Mouse (Mus musculus) hindbrain, embryonic 12.5 days (tissue): ENCODE measurements around the gene Ccdc110. TPM values are rescaled to one million over a fixed set of nuclear protein-coding genes. Genes with fewer than 3 reads are reported as not detected.

Experiments used
- ATAC-seq: fragments of 200-750 bp; cut with Nextera tagmentation; 2 replicates; pipeline ENCODE4 v1.8.0; 2017; ENCODE audit warnings: moderate TSS enrichment; ENCODE audit not compliant: low FRiP score
- H3K27ac ChIP-seq: fragments of 300-500 bp; sonication (generic); 2 replicates; pipeline ENCODE4 v1.5.1; 2016; ENCODE audit warnings: mild to moderate bottlenecking
- H3K27me3 ChIP-seq: fragments of 300-500 bp; sonication (generic); 2 replicates; pipeline ENCODE4 v1.6.1; 2016; ENCODE audit warnings: mild to moderate bottlenecking
- H3K36me3 ChIP-seq: fragments of 300-500 bp; sonication (generic); 2 replicates; pipeline ENCODE4 v1.6.1; 2016; ENCODE audit warnings: mild to moderate bottlenecking
- H3K4me1 ChIP-seq: fragments of 300-500 bp; sonication (generic); 2 replicates; pipeline ENCODE4 v1.6.1; 2016
- H3K4me2 ChIP-seq: fragments of 300-500 bp; sonication (generic); replicated peaks from 2 replicates; pipeline ENCODE4 v1.6.1; 2016; ENCODE audit warnings: mild to moderate bottlenecking
- H3K4me3 ChIP-seq: fragments of 300-500 bp; sonication (generic); 2 replicates; pipeline ENCODE4 v1.5.1; 2016; ENCODE audit warnings: mild to moderate bottlenecking
- H3K9ac ChIP-seq: fragments of 300-500 bp; sonication (generic); 2 replicates; pipeline ENCODE4 v1.6.1; 2016; ENCODE audit warnings: mild to moderate bottlenecking, moderate library complexity
- H3K9me3 ChIP-seq: fragments of 300-500 bp; sonication (generic); replicated peaks from 2 replicates; pipeline ENCODE4 v1.6.1; 2016; ENCODE audit warnings: mild to moderate bottlenecking
- WGBS: fragments of 180-500 bp; shearing (Covaris S2); methylation state at CpG from one replicate; pipeline ENCODE4 v1.1.7; 2016; 5-methylcytosine and 5-hydroxymethylcytosine counted together
- polyA plus RNA-seq: library from polyadenylated mRNA; unstranded; fragments of >200 nt; fragmentation: Nextera tagmentation; extraction: Ambion mirVana; gene quantifications from 2 replicates; pipeline ENCODE4 v1.2.1, GENCODE M21; 2016

The Ccdc110 gene
- polyA plus RNA-seq, 1 experiment from 2014 or later = 0.21 TPM

GRCm38 (mm10) chr8:45917040-45917679, 17.3 kb upstream of the Ccdc110 start:
- Histone ChIP-seq H3K4me2 (no peak overlapping the region), H3K27me3 (no peaks in the 10 kb centered on the region), H3K36me3 (no peaks in the 10 kb centered on the region), H3K27ac (no peak overlapping the region), H3K9me3 (no peaks in the 10 kb centered on the region), H3K4me3 (no peak overlapping the region), H3K9ac (no peak overlapping the region), H3K4me1 (no peaks in the 10 kb centered on the region)
- ATAC-seq = no peak
- 73% methylated on average over 20 of the region's 20 CpGs for WGBS

GRCm38 (mm10) chr8:45918891-45919290, 15.5 kb upstream of the Ccdc110 start:
- 88% methylated on average over 15 of the region's 15 CpGs for WGBS
- H3K4me1 ChIP-seq = no peaks in the 10 kb centered on the region
- no peak overlapping the region for H3K27ac ChIP-seq
- no peak overlapping the region for H3K9ac ChIP-seq
- H3K4me2 ChIP-seq = no peak overlapping the region
- no peaks in the 10 kb centered on the region for H3K36me3 ChIP-seq
- no peaks in the 10 kb centered on the region for H3K27me3 ChIP-seq
- no peak overlapping the region for H3K4me3 ChIP-seq
- ATAC-seq = no peak
- H3K9me3 ChIP-seq = no peaks in the 10 kb centered on the region

DNA sequence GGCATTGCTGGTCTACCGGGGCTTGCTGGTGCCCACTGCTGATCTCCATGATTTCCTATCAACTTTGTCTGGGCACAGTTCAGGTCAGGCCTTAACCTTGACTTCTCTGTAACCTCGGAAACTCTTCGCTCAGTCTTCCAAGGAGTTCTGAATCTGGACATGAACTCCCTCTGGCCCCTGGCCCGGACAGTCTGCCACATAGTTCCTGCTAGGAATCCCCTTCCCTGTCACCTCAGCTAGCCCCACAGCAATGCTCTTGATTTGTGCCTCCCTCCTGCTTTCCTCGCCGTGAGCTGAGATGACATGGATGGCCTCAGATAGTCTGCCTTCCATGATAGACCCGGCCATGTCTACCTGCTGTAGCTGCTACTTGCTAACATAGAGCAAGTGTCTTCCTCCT, 14.0 kb upstream of the Ccdc110 start:
- Histone ChIP-seq H3K27me3 (no peaks in the 10 kb centered on the region), H3K9ac (no peak overlapping the region), H3K4me3 (no peak overlapping the region), H3K9me3 (no peaks in the 10 kb centered on the region), H3K4me2 (no peak overlapping the region), H3K4me1 (no peaks in the 10 kb centered on the region), H3K36me3 (no peaks in the 10 kb centered on the region), H3K27ac (no peak overlapping the region)
- 95% methylated on average over 7 of the region's 7 CpGs for WGBS
- no peak for ATAC-seq

DNA sequence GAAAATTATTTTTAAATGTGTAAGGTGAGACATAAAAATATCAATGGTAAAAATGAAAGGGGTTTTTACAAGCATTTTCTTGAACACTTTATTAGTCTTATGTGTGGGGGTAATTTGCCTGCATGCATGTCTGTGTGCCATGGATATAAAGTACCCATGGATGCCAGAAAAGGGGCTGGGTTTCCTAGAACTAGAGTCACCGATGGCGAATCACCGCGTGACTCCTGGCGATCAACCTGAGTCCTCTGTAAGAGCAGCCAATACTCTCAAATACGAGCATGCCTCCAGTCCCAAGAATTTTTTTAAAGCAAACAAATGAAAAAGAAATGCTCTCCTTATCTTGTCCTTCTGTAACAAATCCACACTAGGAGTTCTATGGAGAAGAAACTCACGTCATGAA, 12.3 kb upstream of the Ccdc110 start:
- 97% methylated on average over 7 of the region's 7 CpGs for WGBS
- Histone ChIP-seq H3K27ac (no peak overlapping the region), H3K4me2 (no peak overlapping the region), H3K4me3 (no peak overlapping the region), H3K36me3 (no peaks in the 10 kb centered on the region), H3K4me1 (no peaks in the 10 kb centered on the region), H3K9ac (no peak overlapping the region), H3K27me3 (no peaks in the 10 kb centered on the region), H3K9me3 (no peaks in the 10 kb centered on the region)
- ATAC-seq = no peak

GRCm38 (mm10) chr8:45936986-45937385, 2.6 kb downstream of the Ccdc110 start:
- no peaks in the 10 kb centered on the region for H3K36me3 ChIP-seq
- H3K9ac ChIP-seq = no peak overlapping the region
- H3K9me3 ChIP-seq = no peaks in the 10 kb centered on the region
- H3K4me2 ChIP-seq = no peak overlapping the region
- H3K4me3 ChIP-seq = no peak overlapping the region
- no peaks in the 10 kb centered on the region for H3K4me1 ChIP-seq
- H3K27ac ChIP-seq = no peak overlapping the region
- no peak for ATAC-seq
- 89% methylated on average over 9 of the region's 9 CpGs for WGBS
- peaks cover 3% of the 10 kb centered on the region; the same call in 1 of the 2 replicates for H3K27me3 ChIP-seq

DNA sequence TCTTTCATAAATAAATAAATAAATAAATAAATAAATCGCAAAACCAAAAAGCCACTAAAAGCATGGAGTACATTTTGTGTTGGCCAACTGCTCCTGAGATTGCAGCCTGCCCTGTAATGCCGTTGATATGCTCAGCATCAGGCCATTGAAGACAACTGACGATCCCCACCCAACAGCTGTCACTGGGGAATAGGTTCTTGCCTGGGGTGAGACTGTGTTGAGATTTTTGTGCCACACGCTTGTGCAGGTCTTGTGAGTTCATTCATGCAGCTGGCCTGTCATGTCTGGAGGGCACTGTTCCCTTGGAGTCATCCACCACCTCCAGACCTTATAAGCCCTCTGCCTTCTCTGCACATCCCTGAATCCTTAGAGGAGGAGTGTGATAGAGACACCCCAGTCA, 11.9 kb downstream of the Ccdc110 start:
- 85% methylated on average over 4 of the region's 4 CpGs for WGBS

DNA sequence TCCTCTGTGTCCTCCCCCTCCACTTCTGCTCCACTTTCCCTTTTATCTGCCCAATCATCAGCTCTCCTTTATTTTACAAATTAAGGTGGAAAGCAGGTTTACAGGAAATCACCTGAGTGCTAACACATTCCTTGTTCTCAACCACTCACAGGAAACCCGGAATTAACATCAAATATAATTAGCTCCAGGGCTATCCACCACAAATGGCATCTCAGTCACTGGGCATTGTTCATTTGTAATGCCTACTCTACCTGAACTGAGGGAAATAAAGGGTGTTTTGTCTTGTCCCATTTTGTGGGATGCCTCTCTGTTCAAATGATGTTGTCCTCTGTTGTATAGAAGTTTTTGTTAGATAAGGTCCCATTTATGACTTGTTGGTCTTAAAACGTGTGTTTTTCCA, 16.2 kb downstream of the Ccdc110 start:
- Histone ChIP-seq H3K27ac (no peak overlapping the region), H3K9me3 (no peaks in the 10 kb centered on the region), H3K4me1 (no peaks in the 10 kb centered on the region), H3K36me3 (no peaks in the 10 kb centered on the region), H3K4me2 (no peak overlapping the region), H3K9ac (no peak overlapping the region), H3K27me3 (no peaks in the 10 kb centered on the region), H3K4me3 (no peak overlapping the region)
- no peak for ATAC-seq
- WGBS = 50% methylated on average over 2 of the region's 2 CpGs

More for the DNA sequence above, 11.9 kb downstream of the Ccdc110 start:
- no peak overlapping the region for H3K9ac ChIP-seq
- no peaks in the 10 kb centered on the region for H3K9me3 ChIP-seq
- H3K36me3 ChIP-seq = no peaks in the 10 kb centered on the region
- H3K4me2 ChIP-seq = no peak overlapping the region
- H3K27ac ChIP-seq = no peak overlapping the region
- no peaks in the 10 kb centered on the region for H3K27me3 ChIP-seq
- H3K4me3 ChIP-seq = no peak overlapping the region
- no peaks in the 10 kb centered on the region for H3K4me1 ChIP-seq
- no peak for ATAC-seq

DNA sequence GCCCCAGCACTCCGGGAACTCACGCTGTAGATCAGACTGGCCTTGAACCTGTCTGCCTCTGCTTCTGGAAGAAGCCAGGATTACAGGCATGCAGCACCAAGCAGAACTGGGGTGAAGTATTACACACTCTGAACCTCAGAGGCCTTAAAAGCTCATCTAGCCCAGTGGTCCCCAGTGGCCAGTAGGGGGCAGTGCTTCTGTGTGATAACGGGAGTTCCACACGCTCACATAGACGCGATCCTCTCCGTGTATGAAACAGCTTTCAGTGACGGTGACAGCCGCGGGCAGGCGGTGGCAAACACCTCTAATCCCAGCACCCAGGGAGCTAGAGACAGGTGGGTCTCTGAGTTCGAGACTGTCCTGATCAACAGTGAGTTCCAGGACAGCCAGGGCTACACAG, 36.5 kb downstream of the Ccdc110 start:
- Histone ChIP-seq H3K4me1 (peaks cover 7% of the 10 kb centered on the region), H3K36me3 (no peaks in the 10 kb centered on the region), H3K4me2 (no peak overlapping the region), H3K4me3 (no peak overlapping the region), H3K9ac (no peak overlapping the region), H3K27ac (no peak overlapping the region), H3K9me3 (0 out of 2 replicates have a peak, but pooled peaks cover 3% of the 10 kb centered on the region), H3K27me3 (no peaks in the 10 kb centered on the region)
- 94% methylated on average over 12 of the region's 12 CpGs for WGBS
- ATAC-seq = no peak

DNA sequence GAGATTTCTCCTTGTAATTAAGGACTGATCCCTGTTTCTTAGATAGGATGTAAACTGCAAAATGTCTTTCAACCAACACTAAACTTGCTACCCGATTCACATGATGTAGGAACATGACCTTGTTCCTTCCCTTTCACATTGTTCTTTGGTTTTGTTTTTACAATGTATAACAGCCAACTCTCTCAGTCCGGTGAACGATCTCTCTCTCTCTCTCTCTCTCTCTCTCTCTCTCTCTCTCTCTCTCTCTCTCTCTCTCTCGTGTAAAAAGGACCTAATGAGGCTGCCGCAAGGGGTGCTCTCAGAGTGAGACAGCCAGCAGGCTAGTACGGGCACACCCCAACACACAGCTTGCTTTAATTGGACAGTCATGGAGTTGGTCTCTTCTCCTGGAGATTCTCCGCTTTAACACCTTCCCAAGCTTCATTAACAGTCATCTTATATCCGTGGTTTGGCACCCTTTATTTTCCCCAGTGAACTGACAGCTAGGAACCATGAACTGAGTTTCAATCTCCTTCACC, 39.6 kb downstream of the Ccdc110 start:
- Histone ChIP-seq H3K36me3 (peaks cover 7% of the 10 kb centered on the region), H3K27ac (no peak overlapping the region), H3K4me2 (peak overlapping the region; percentile 70; the same call in 1 of the 2 replicates), H3K4me1 (peaks cover 11% of the 10 kb centered on the region), H3K4me3 (no peak overlapping the region), H3K27me3 (no peaks in the 10 kb centered on the region), H3K9me3 (0 out of 2 replicates have a peak, but pooled peaks cover 3% of the 10 kb centered on the region), H3K9ac (no peak overlapping the region)
- 73% methylated on average over 8 of the region's 8 CpGs for WGBS
- ATAC-seq = no peak

DNA sequence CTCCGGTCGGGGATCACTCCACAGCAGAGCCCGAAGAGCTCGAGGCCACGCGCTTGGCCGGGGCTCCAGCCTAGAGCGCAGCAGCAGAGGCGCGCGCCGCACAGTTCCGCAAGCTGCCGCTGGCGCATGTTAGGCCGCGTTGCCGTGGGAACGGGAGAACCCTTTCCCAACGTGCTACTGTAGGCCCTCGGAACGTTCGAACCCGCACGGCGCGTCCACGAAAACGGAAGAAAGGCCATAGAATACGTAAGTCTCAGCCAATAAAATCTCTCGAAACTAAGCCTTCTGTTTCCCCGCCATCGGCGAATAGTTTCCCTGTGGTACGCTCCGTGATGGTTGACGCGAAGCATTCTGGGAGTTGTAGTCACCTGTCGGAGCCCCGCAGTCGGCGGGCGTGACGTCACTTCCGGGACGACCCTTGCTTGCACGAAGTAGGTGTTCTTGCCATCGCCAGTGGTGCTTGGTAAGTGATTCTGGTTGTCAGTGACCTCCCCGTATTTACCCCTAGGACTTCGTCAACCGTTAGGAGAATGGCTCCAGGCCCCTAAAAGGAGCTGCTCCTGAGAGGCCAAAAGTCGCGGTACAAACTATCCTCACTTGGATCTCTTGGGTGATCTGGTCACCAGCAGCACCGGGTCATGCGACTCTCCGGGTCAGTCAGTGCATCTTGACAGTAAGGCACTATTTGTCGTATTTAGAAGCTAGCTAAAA, 40.9 kb downstream of the Ccdc110 start, which contains the start of the genes 1700029J07Rik and Ufsp2:
TSS of gene 1700029J07Rik (minus strand) at position 127 of the 711 bp plus-strand sequence.
TSS of gene Ufsp2 (plus strand) at position 403 of the 711 bp plus-strand sequence.
- Histone ChIP-seq H3K27ac (peak within 1 kb of the TSS; percentile 73), H3K36me3 (peaks cover 9% of the 10 kb centered on the region), H3K4me1 (peaks cover 11% of the 10 kb centered on the region), H3K4me2 (peak within 1 kb of the TSS; percentile 70), H3K9ac (peak within 1 kb of the TSS; percentile 68), H3K4me3 (peak within 1 kb of the TSS; percentile 54), H3K9me3 (0 out of 2 replicates have a peak, but pooled peaks cover 3% of the 10 kb centered on the region), H3K27me3 (no peaks in the 10 kb centered on the region)
- peak; percentile 99 for ATAC-seq
- WGBS = under 1% methylated on average over 57 of the region's 57 CpGs

DNA sequence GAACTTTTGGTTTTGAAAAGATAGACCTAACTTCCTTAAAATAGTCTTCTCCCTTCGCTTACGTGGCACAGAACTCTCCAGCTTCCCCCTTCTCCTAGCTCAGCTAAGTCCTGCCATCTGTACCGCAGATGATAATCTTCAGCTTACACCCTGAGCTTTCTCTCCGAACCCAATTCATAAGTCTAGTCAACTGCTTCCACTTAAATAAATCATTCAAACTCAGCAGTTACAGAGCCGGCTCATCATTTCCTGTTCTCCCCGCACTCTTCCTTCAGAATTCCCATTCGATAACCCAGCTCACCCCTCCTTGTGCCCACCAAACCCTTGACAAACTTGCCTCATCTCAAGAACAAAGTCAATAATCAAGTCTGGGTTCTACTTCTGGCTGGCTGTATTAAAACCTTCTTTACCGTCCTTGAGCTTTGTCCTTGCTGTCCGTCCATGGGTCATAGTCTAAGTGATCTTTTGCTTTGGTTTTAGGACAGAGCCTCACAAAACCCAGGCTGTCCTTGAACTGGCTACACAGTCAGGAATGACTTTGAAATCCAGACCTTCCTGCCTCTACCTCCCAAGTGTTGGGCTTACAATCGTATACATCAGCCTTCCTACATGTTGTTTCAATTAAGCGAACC, 41.5 kb downstream of the Ccdc110 start:
- H3K4me2 ChIP-seq = peak overlapping the region; percentile 70
- H3K27ac ChIP-seq = no peak overlapping the region
- H3K9ac ChIP-seq = peak overlapping the region; percentile 68
- no peaks in the 10 kb centered on the region for H3K27me3 ChIP-seq
- peaks cover 13% of the 10 kb centered on the region for H3K36me3 ChIP-seq
- H3K4me3 ChIP-seq = peak overlapping the region; percentile 54
- ATAC-seq = no peak
- WGBS = 72% methylated on average over 11 of the region's 11 CpGs
- peaks cover 11% of the 10 kb centered on the region for H3K4me1 ChIP-seq
- H3K9me3 ChIP-seq = 0 out of 2 replicates have a peak, but pooled peaks cover 1% of the 10 kb centered on the region

- no peak for ATAC-seq
- Histone ChIP-seq H3K4me2 (no peak overlapping the region), H3K9ac (no peak overlapping the region), H3K27me3 (no peaks in the 10 kb centered on the region), H3K36me3 (peaks cover 30% of the 10 kb centered on the region), H3K27ac (no peak overlapping the region), H3K4me1 (no peaks in the 10 kb centered on the region), H3K9me3 (no peaks in the 10 kb centered on the region), H3K4me3 (no peak overlapping the region)
- WGBS = 83% methylated on average over 3 of the region's 3 CpGs
Observed at GRCm38 (mm10) chr8:45986665-45987064, 52.2 kb downstream of the Ccdc110 start.
